Mouse (Mus musculus) urinary bladder, adult 18-20 months (tissue): ENCODE data around the gene Fut11.

Experiments
- DNase-seq, 2 experiments: peaks; one replicate each; pipeline ENCODE4 v3.0.0; 2022; ENCODE audit warnings: low spot score in 2 of 2, mixed read lengths in 2 of 2

Fut11 gene

GRCm38 (mm10) chr14:20718443-20718842, 23.7 kb downstream of the Fut11 start:
- DNase-seq, result no peak

GRCm38 (mm10) chr14:20719767-20720166, 25.0 kb downstream of the Fut11 start:
- no peak for DNase-seq

GRCm38 (mm10) chr14:20721371-20721770, 26.6 kb downstream of the Fut11 start:
- no peak for DNase-seq

- DNase-seq, result no peak
These were observed 28.2 kb downstream of the Fut11 start for GRCm38 (mm10) chr14:20723006-20723405.

- DNase-seq, result peak in 1 of 2 experiments; percentile 51
These were observed 29.3 kb downstream of the Fut11 start for GRCm38 (mm10) chr14:20724043-20724442.

GRCm38 (mm10) chr14:20725660-20726339, 31.0 kb downstream of the Fut11 start:
- DNase-seq, result no peak

- no peak for DNase-seq
These were observed 35.1 kb downstream of the Fut11 start for GRCm38 (mm10) chr14:20729871-20730270.

- no peak for DNase-seq
These were observed 36.3 kb downstream of the Fut11 start for GRCm38 (mm10) chr14:20730853-20731602.

GRCm38 (mm10) chr14:20733041-20733951, 38.5 kb downstream of the Fut11 start:
- DNase-seq, result no peak

GRCm38 (mm10) chr14:20733952-20734774, 39.4 kb downstream of the Fut11 start, which contains the start of gene Ndst2:
Gene Ndst2 (minus strand): TSS chr14:20734562.
- DNase-seq, result peak; percentile 80 to 91

- DNase-seq, result no peak
These were observed 40.3 kb downstream of the Fut11 start for GRCm38 (mm10) chr14:20735052-20735451.

GRCm38 (mm10) chr14:20735892-20736390, 41.2 kb downstream of the Fut11 start:
- DNase-seq, result no peak

GRCm38 (mm10) chr14:20737306-20737705, 42.5 kb downstream of the Fut11 start:
- DNase-seq, result peak; percentile 46 to 64

GRCm38 (mm10) chr14:20738511-20738910, 43.7 kb downstream of the Fut11 start:
- DNase-seq, result no peak

- peak; percentile 33 to 53 for DNase-seq
These were observed 46.5 kb downstream of the Fut11 start for GRCm38 (mm10) chr14:20741301-20741700.

GRCm38 (mm10) chr14:20743614-20744013, 48.8 kb downstream of the Fut11 start:
- DNase-seq, result no peak

- DNase-seq, result no peak
These were observed 52.2 kb downstream of the Fut11 start for GRCm38 (mm10) chr14:20746935-20747334.

- DNase-seq, result no peak
These were observed 53.6 kb downstream of the Fut11 start for GRCm38 (mm10) chr14:20748388-20748787.

GRCm38 (mm10) chr14:20749494-20750051, 54.8 kb downstream of the Fut11 start:
- DNase-seq, result no peak

- DNase-seq, result no peak
These were observed 55.7 kb downstream of the Fut11 start for GRCm38 (mm10) chr14:20750503-20750902.
